ENCODE assay signal across 8 mouse cellular contexts in genomic region chr4:151385985-151386700, GRCm38 (mm10).
DNase-seq lines count a peak whose midpoint lies in the region; ATAC-seq and TF ChIP-seq lines count a peak whose summit lies in the region.

No protein-coding gene starts in this region.

- H3K27me3 ChIP-seq in embryonic facial prominence, embryonic 13.5 days: peaks cover 47% of the 10 kb centered on the region
- 0 out of 2 replicates have a peak, but pooled peaks cover 5% of the 10 kb centered on the region for H3K27me3 ChIP-seq in hindbrain, embryonic 13.5 days
- peaks cover 10% of the 10 kb centered on the region for H3K27me3 ChIP-seq in midbrain, embryonic 12.5 days
- no peaks in the 10 kb centered on the region for H3K27me3 ChIP-seq in cerebellum, adult 2 months (ENCODE audit: control insufficient read depth, insufficient read depth, low read length)

- H3K36me3 ChIP-seq in embryonic facial prominence, embryonic 13.5 days: no peaks in the 10 kb centered on the region
- H3K36me3 ChIP-seq in hindbrain, embryonic 13.5 days: no peaks in the 10 kb centered on the region
- H3K36me3 ChIP-seq in midbrain, embryonic 12.5 days: no peaks in the 10 kb centered on the region

- peak overlapping the region; percentile 36 for H3K4me3 ChIP-seq in layer of hippocampus, adult 2 months
- no peak overlapping the region; the same call in 1 of the 2 replicates for H3K4me3 ChIP-seq in embryonic facial prominence, embryonic 13.5 days
- peak overlapping the region; percentile 28 for H3K4me3 ChIP-seq in hindbrain, embryonic 13.5 days
- peak overlapping the region; percentile 52 for H3K4me3 ChIP-seq in midbrain, embryonic 12.5 days
- H3K4me3 ChIP-seq in cerebellum, adult 2 months (replicated peaks; ENCODE audit: insufficient read depth, low read depth, low read length): no peak overlapping the region

- DNase-seq in layer of hippocampus, adult 2 months (ENCODE audit: low spot score in 2 of 2): peak in 1 of 2 experiments; percentile 26
- no peak for DNase-seq in layer of hippocampus, adult 9-10 months (ENCODE audit: low spot score)
- no peak for DNase-seq in cerebellum, adult 2 months
- no peak for DNase-seq in frontal cortex, postnatal 36 days (ENCODE audit: low spot score in 2 of 2)
- no peak for DNase-seq in urinary bladder, postnatal 25 days (ENCODE audit: low spot score)

- ATAC-seq in embryonic facial prominence, embryonic 13.5 days (ENCODE audit: insufficient number of reproducible peaks, insufficient read depth, low FRiP score, low TSS enrichment, low read depth): no peak
- peak; percentile 49; the same call in 1 of the 2 replicates for ATAC-seq in hindbrain, embryonic 13.5 days (ENCODE audit: low FRiP score)
- ATAC-seq in midbrain, embryonic 12.5 days (ENCODE audit: low FRiP score, low read depth): peak; percentile 28; the same call in 1 of the 2 replicates

- no peak for TF ChIP-seq POLR2A in cerebellum, adult 2 months (IDR thresholded peaks at IDR 0.05; ENCODE audit: borderline replicate concordance, insufficient read depth, low read length)

- no peak overlapping the region for H3K9ac ChIP-seq in embryonic facial prominence, embryonic 13.5 days
- H3K9ac ChIP-seq in hindbrain, embryonic 13.5 days: peak overlapping the region; percentile 57; the same call in 1 of the 2 replicates
- H3K9ac ChIP-seq in midbrain, embryonic 12.5 days (replicated peaks): peak overlapping the region; percentile 59; the same call in 1 of the 2 replicates

- H3K9me3 ChIP-seq in embryonic facial prominence, embryonic 13.5 days: no peaks in the 10 kb centered on the region
- H3K9me3 ChIP-seq in hindbrain, embryonic 13.5 days: no peaks in the 10 kb centered on the region
- H3K9me3 ChIP-seq in midbrain, embryonic 12.5 days: no peaks in the 10 kb centered on the region

- peak overlapping the region; percentile 64 for H3K4me2 ChIP-seq in embryonic facial prominence, embryonic 13.5 days
- peak overlapping the region; percentile 65 for H3K4me2 ChIP-seq in hindbrain, embryonic 13.5 days
- H3K4me2 ChIP-seq in midbrain, embryonic 12.5 days (replicated peaks): peak overlapping the region; percentile 80

- peaks cover 24% of the 10 kb centered on the region for H3K4me1 ChIP-seq in embryonic facial prominence, embryonic 13.5 days
- peaks cover 52% of the 10 kb centered on the region for H3K4me1 ChIP-seq in hindbrain, embryonic 13.5 days (replicated peaks)
- H3K4me1 ChIP-seq in midbrain, embryonic 12.5 days: peaks cover 36% of the 10 kb centered on the region
- H3K4me1 ChIP-seq in cerebellum, adult 2 months (ENCODE audit: control insufficient read depth, insufficient read depth, low read length): peaks cover 5% of the 10 kb centered on the region

- H3K27ac ChIP-seq in layer of hippocampus, adult 2 months: no peak overlapping the region
- no peak overlapping the region for H3K27ac ChIP-seq in embryonic facial prominence, embryonic 13.5 days
- H3K27ac ChIP-seq in hindbrain, embryonic 13.5 days: peak overlapping the region; percentile 74
- peak overlapping the region; percentile 3; the same call in 1 of the 2 replicates for H3K27ac ChIP-seq in midbrain, embryonic 12.5 days (replicated peaks)
- no peak overlapping the region for H3K27ac ChIP-seq in cerebellum, adult 2 months (ENCODE audit: insufficient read depth, low read length)

- TF ChIP-seq CTCF in layer of hippocampus, adult 2 months (conservative IDR thresholded peaks at IDR 0.05): no peak
- TF ChIP-seq CTCF in cerebellum, adult 2 months (IDR thresholded peaks at IDR 0.05; ENCODE audit: borderline replicate concordance, insufficient read depth, low read depth, low read length): no peak

- 18% methylated on average over 12 of the region's 12 CpGs for WGBS in embryonic facial prominence, embryonic 13.5 days
- 9% methylated on average over 12 of the region's 12 CpGs for WGBS in hindbrain, embryonic 13.5 days
- WGBS in midbrain, embryonic 12.5 days: 13% methylated on average over 12 of the region's 12 CpGs
- WGBS in cerebellum, adult 2 months: 69% methylated on average over 12 of the region's 12 CpGs

Comparison
In these comparisons a context has a peak if more than half of its experiments do, and no peak if none do; other contexts are left out.
1. H3K27ac ChIP-seq: peak in hindbrain, embryonic 13.5 days (single experiment) and midbrain, embryonic 12.5 days (single experiment); none in layer of hippocampus, adult 2 months (single experiment), embryonic facial prominence, embryonic 13.5 days (single experiment) and cerebellum, adult 2 months (single experiment).
2. H3K4me3 ChIP-seq: peak in layer of hippocampus, adult 2 months (single experiment), hindbrain, embryonic 13.5 days (single experiment) and midbrain, embryonic 12.5 days (single experiment); none in embryonic facial prominence, embryonic 13.5 days (single experiment) and cerebellum, adult 2 months (single experiment).
3. Peak in every context shown above with its lines, with median percentiles within 50 percentile points of each other: H3K4me2 ChIP-seq.